Mouse (Mus musculus) neural tube, embryonic 13.5 days (tissue): ENCODE results near the gene Grik5. TPM values are rescaled to one million over a fixed set of nuclear protein-coding genes. Genes with fewer than 3 reads are reported as not detected.

Experiments
- ATAC-seq: fragments of 200-750 bp; cut with Nextera tagmentation; 2 replicates; pipeline ENCODE4 v1.8.0; 2017; ENCODE audit warnings: low read depth, mild to moderate bottlenecking, moderate TSS enrichment, moderate library complexity
- H3K27ac ChIP-seq: fragments of 300-500 bp; sonication (generic); replicated peaks from 2 replicates; pipeline ENCODE4 v1.5.1; 2015; ENCODE audit warnings: moderate library complexity, mild to moderate bottlenecking, inconsistent platforms
- H3K27me3 ChIP-seq: fragments of 300-500 bp; sonication (generic); 2 replicates; pipeline ENCODE4 v1.6.1; 2015; ENCODE audit warnings: mild to moderate bottlenecking, inconsistent platforms
- H3K36me3 ChIP-seq: fragments of 300-500 bp; sonication (generic); 2 replicates; pipeline ENCODE4 v1.6.1; 2015; ENCODE audit warnings: mild to moderate bottlenecking, inconsistent platforms
- H3K4me1 ChIP-seq: fragments of 300-500 bp; sonication (generic); replicated peaks from 2 replicates; pipeline ENCODE4 v1.6.1; 2015; ENCODE audit warnings: inconsistent platforms
- H3K4me2 ChIP-seq: fragments of 300-500 bp; sonication (generic); 2 replicates; pipeline ENCODE4 v1.6.1; 2015; ENCODE audit warnings: inconsistent platforms, mild to moderate bottlenecking, moderate library complexity
- H3K4me3 ChIP-seq: fragments of 300-500 bp; sonication (generic); 2 replicates; pipeline ENCODE4 v1.5.1; 2015; ENCODE audit warnings: mild to moderate bottlenecking, inconsistent platforms
- H3K9ac ChIP-seq: fragments of 300-500 bp; sonication (generic); 2 replicates; pipeline ENCODE4 v1.6.1; 2015; ENCODE audit warnings: moderate library complexity, mild to moderate bottlenecking, inconsistent platforms
- H3K9me3 ChIP-seq: fragments of 300-500 bp; sonication (generic); 2 replicates; pipeline ENCODE4 v1.6.1; 2016; ENCODE audit warnings: inconsistent platforms
- WGBS: fragments of 180-500 bp; shearing (Covaris S2); methylation state at CpG from one replicate; pipeline ENCODE4 v1.1.7; 2015; 5-methylcytosine and 5-hydroxymethylcytosine counted together
- polyA plus RNA-seq: library from polyadenylated mRNA; unstranded; fragments of >200 nt; fragmentation: Nextera tagmentation; extraction: Ambion mirVana; gene quantifications from 2 replicates; pipeline ENCODE4 v1.2.1, GENCODE M21; 2015

Grik5 gene
- polyA plus RNA-seq, 1 experiment from 2014 or later = 15.3 TPM

DNA sequence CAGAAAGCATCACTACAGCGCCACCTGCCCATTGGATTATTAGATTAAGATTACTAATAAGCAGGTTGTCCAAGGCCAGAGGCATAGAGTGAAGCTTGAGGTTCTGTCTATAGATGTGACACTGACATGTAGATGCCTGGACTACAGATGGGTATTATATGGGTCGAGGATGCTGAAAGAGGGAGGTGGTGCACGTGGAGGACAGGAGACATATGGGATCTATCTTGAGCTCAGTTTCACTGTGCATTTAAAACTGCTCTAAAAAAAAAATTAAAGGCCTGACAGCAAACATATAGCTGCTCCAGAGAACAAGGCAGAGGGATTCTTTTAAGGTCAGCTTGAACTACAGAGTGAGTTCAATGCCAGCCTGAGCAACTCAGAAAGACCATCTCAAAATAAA, 26.0 kb upstream of the Grik5 start:
- Histone ChIP-seq H3K27ac (no peak overlapping the region), H3K9me3 (no peaks in the 10 kb centered on the region), H3K4me3 (no peak overlapping the region), H3K9ac (no peak overlapping the region), H3K4me1 (0 out of 2 replicates have a peak, but pooled peaks cover 3% of the 10 kb centered on the region), H3K27me3 (no peaks in the 10 kb centered on the region), H3K4me2 (no peak overlapping the region), H3K36me3 (peaks cover 50% of the 10 kb centered on the region)
- WGBS = 83% methylated on average over 3 of the region's 3 CpGs
- no peak for ATAC-seq

DNA sequence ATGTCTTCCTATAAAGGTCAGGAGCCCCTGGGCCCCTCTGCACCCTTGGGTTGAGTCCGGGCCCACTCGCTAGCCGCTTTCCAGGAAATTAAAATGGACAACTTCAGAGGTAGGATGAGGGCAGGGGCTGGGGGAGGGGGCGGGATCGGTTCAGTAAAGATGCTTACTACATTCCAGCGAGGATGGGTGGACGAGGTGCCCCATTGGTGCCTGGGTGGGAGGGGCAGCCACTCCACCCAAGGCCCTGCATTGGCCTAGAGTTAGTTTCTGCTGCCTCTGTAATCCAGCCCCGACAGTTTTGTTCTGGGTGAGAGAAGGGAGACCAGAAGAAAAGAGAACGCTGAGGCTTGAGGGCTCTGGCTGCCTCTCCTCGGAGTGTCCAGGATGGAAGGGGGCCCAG, 17.7 kb upstream of the Grik5 start:
- Histone ChIP-seq H3K36me3 (peaks cover 44% of the 10 kb centered on the region), H3K27me3 (no peaks in the 10 kb centered on the region), H3K27ac (no peak overlapping the region), H3K4me2 (no peak overlapping the region), H3K4me3 (no peak overlapping the region), H3K4me1 (peaks cover 13% of the 10 kb centered on the region; the same call in 1 of the 2 replicates), H3K9me3 (no peaks in the 10 kb centered on the region), H3K9ac (no peak overlapping the region)
- 36% methylated on average over 10 of the region's 10 CpGs for WGBS
- no peak for ATAC-seq

GRCm38 (mm10) chr7:25088968-25089367, 16.8 kb upstream of the Grik5 start:
- H3K27me3 ChIP-seq = no peaks in the 10 kb centered on the region
- no peak overlapping the region for H3K27ac ChIP-seq
- no peak overlapping the region for H3K9ac ChIP-seq
- H3K36me3 ChIP-seq = peaks cover 47% of the 10 kb centered on the region
- WGBS = 36% methylated on average over 11 of the region's 11 CpGs
- ATAC-seq = no peak
- H3K4me1 ChIP-seq = peaks cover 13% of the 10 kb centered on the region; the same call in 1 of the 2 replicates
- H3K4me2 ChIP-seq = no peak overlapping the region
- no peaks in the 10 kb centered on the region for H3K9me3 ChIP-seq
- H3K4me3 ChIP-seq = no peak overlapping the region

DNA sequence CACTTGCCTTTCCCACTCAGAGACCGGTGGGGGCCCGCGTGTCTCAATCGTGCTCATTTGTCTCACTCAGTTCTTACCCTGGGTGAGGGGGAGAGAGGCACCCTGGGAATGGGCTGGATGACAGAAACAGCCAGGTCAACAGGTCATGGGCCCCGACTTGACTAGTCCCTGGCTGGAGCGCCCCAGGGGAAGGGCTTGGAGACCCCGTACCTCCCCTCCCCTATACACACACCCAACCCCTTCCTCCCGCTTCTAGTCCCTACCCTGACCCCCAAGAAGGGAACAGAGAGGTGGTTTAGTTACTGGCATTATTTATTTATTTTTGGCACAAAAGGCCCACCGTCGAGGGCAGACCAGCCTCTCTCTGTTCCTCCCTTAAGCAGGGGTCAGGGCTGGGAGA, 16.4 kb upstream of the Grik5 start:
- Histone ChIP-seq H3K4me3 (no peak overlapping the region), H3K4me2 (no peak overlapping the region), H3K9ac (no peak overlapping the region), H3K4me1 (peaks cover 13% of the 10 kb centered on the region; the same call in 1 of the 2 replicates), H3K36me3 (peaks cover 51% of the 10 kb centered on the region), H3K27me3 (no peaks in the 10 kb centered on the region), H3K9me3 (no peaks in the 10 kb centered on the region), H3K27ac (no peak overlapping the region)
- 5% methylated on average over 10 of the region's 10 CpGs for WGBS
- no peak for ATAC-seq

DNA sequence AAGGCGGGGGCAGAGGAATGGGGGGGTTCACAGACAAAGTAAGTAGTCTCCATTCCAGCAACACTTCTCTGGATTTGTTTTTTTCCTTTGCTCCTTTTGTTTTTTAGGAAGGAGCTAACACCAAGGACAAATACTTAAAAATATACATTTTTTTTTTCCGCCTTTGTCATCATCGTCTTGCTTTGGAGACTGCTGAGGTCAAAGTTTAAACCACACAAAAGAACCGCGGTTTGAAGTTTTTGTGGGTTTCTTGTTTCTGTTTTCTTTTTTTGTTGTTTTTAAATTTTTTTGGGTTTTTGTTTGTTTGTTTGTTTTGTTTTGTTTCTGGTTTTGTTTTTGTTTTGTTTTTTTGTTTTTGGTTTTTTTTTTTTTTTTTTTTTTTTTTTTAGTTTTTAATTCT, 15.8 kb upstream of the Grik5 start:
- WGBS = 54% methylated on average over 5 of the region's 5 CpGs
- H3K4me3 ChIP-seq = no peak overlapping the region
- no peak overlapping the region for H3K27ac ChIP-seq
- H3K4me1 ChIP-seq = peaks cover 8% of the 10 kb centered on the region; the same call in 1 of the 2 replicates
- no peaks in the 10 kb centered on the region for H3K9me3 ChIP-seq
- peaks cover 52% of the 10 kb centered on the region for H3K36me3 ChIP-seq
- no peak for ATAC-seq
- H3K4me2 ChIP-seq = no peak overlapping the region
- H3K27me3 ChIP-seq = no peaks in the 10 kb centered on the region
- H3K9ac ChIP-seq = no peak overlapping the region

- no peak for ATAC-seq
- WGBS = 60% methylated on average over 10 of the region's 10 CpGs
Observed at GRCm38 (mm10) chr7:25087256-25087912, 15.2 kb upstream of the Grik5 start.

DNA sequence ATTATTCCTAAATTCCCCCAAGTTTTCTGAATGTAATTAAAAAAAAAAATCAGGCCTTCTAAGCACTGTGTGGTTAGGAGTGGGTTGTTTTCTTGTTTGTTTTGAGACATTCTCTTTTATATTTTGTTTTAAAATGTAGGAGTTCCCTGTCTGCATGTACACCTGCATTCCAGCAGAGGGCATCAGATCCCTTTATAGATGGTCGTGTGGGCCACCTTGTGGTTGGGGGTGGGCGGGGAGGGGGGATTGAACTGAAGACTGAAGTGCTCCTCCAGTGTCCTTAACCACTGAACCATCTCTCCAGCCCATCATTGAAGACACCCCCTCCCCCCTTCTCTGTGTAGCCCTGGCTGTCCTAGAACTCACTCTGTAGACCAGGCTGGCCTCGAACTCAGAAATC, 14.5 kb upstream of the Grik5 start:
- no peak overlapping the region for H3K4me2 ChIP-seq
- H3K27me3 ChIP-seq = no peaks in the 10 kb centered on the region
- peaks cover 55% of the 10 kb centered on the region for H3K36me3 ChIP-seq
- no peak for ATAC-seq
- no peaks in the 10 kb centered on the region for H3K9me3 ChIP-seq
- no peak overlapping the region for H3K27ac ChIP-seq
- WGBS = 52% methylated on average over 3 of the region's 3 CpGs
- H3K9ac ChIP-seq = no peak overlapping the region
- peaks cover 8% of the 10 kb centered on the region; the same call in 1 of the 2 replicates for H3K4me1 ChIP-seq
- H3K4me3 ChIP-seq = no peak overlapping the region

More at GRCm38 (mm10) chr7:25087256-25087912, 15.2 kb upstream of the Grik5 start:
- H3K4me3 ChIP-seq = no peak overlapping the region
- no peaks in the 10 kb centered on the region for H3K9me3 ChIP-seq
- H3K36me3 ChIP-seq = peaks cover 52% of the 10 kb centered on the region
- H3K9ac ChIP-seq = no peak overlapping the region
- no peak overlapping the region for H3K4me2 ChIP-seq
- H3K4me1 ChIP-seq = peaks cover 8% of the 10 kb centered on the region; the same call in 1 of the 2 replicates
- H3K27me3 ChIP-seq = no peaks in the 10 kb centered on the region
- H3K27ac ChIP-seq = no peak overlapping the region

DNA sequence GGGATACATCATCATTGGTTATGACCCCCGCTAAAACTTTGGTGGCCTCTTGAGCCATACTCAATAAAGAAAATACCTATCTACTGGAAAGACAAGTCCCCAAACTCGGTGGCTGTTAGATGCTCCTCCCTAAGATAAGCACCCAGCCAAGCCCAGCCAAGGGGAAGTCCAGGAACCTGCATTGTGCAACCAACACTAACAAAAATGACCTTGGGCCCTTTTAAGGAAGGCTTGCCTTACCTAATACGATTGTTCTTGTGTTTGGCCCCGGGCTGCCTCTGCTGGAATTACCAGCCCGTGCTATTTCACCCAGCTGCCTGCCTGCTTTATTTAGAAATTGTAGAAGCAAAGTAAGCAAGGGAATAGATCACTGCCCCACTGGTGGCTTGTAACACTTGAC, 12.5 kb upstream of the Grik5 start:
- Histone ChIP-seq H3K4me1 (peaks cover 9% of the 10 kb centered on the region), H3K27me3 (no peaks in the 10 kb centered on the region), H3K4me2 (no peak overlapping the region), H3K9ac (no peak overlapping the region), H3K9me3 (no peaks in the 10 kb centered on the region), H3K36me3 (peaks cover 68% of the 10 kb centered on the region), H3K4me3 (no peak overlapping the region), H3K27ac (no peak overlapping the region)
- no peak for ATAC-seq
- WGBS = 88% methylated on average over 5 of the region's 5 CpGs

GRCm38 (mm10) chr7:25082510-25082909, 10.4 kb upstream of the Grik5 start:
- H3K36me3 ChIP-seq = peaks cover 74% of the 10 kb centered on the region
- H3K27ac ChIP-seq = no peak overlapping the region
- no peak for ATAC-seq
- H3K9ac ChIP-seq = no peak overlapping the region
- H3K4me3 ChIP-seq = no peak overlapping the region
- WGBS = 78% methylated on average over 4 of the region's 4 CpGs
- no peaks in the 10 kb centered on the region for H3K27me3 ChIP-seq
- H3K4me1 ChIP-seq = peaks cover 21% of the 10 kb centered on the region
- H3K9me3 ChIP-seq = no peaks in the 10 kb centered on the region
- no peak overlapping the region for H3K4me2 ChIP-seq

- Histone ChIP-seq H3K9me3 (no peaks in the 10 kb centered on the region), H3K4me2 (no peak overlapping the region), H3K4me1 (peaks cover 31% of the 10 kb centered on the region), H3K27ac (no peak overlapping the region), H3K36me3 (peaks cover 64% of the 10 kb centered on the region), H3K9ac (no peak overlapping the region), H3K27me3 (no peaks in the 10 kb centered on the region), H3K4me3 (no peak overlapping the region)
- 92% methylated on average over 13 of the region's 13 CpGs for WGBS
- no peak for ATAC-seq
Observed at GRCm38 (mm10) chr7:25080431-25080830, 8.3 kb upstream of the Grik5 start.

DNA sequence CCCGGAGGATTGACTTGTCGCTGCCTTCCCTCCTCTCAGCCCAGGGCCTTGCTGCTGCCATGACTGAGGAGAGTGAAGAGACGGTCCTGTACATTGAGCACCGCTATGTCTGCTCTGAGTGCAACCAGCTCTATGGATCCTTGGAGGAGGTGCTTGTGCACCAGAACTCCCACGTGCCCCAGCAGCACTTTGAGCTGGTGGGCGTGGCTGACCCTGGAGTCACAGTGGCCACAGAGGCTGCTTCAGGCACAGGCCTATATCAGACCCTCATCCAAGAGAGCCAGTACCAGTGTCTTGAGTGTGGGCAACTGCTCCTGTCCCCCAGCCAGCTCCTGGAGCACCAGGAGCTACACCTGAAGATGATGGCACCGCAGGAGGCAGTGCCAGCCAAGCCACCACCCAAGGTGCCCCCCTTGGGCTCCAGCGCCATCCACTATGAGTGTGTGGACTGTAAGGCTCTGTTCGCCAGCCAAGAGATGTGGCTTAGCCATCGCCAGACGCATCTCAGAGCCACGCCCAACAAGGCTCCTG, 7.4 kb upstream of the Grik5 start:
- H3K9me3 ChIP-seq = no peaks in the 10 kb centered on the region
- H3K9ac ChIP-seq = no peak overlapping the region
- H3K4me3 ChIP-seq = no peak overlapping the region
- peaks cover 55% of the 10 kb centered on the region for H3K36me3 ChIP-seq
- peaks cover 36% of the 10 kb centered on the region for H3K4me1 ChIP-seq
- ATAC-seq = no peak
- no peak overlapping the region for H3K27ac ChIP-seq
- no peak overlapping the region for H3K4me2 ChIP-seq
- H3K27me3 ChIP-seq = no peaks in the 10 kb centered on the region
- 77% methylated on average over 12 of the region's 12 CpGs for WGBS

- H3K36me3 ChIP-seq = peaks cover 33% of the 10 kb centered on the region
- no peaks in the 10 kb centered on the region for H3K27me3 ChIP-seq
- peak overlapping the region; percentile 86 for H3K4me2 ChIP-seq
- H3K27ac ChIP-seq = peak overlapping the region; percentile 97
- peak overlapping the region; percentile 87 for H3K4me3 ChIP-seq
- H3K4me1 ChIP-seq = peaks cover 49% of the 10 kb centered on the region
- ATAC-seq = peak; percentile 43
- no peaks in the 10 kb centered on the region for H3K9me3 ChIP-seq
- WGBS = 1% methylated on average over 33 of the region's 33 CpGs
- H3K9ac ChIP-seq = peak overlapping the region; percentile 97
Observed at GRCm38 (mm10) chr7:25077414-25077755, 5.2 kb upstream of the Grik5 start.
